Mouse (Mus musculus) spleen, postnatal 14 days (tissue): ENCODE data around the gene Gm10803.
"Not testable (repeated sequence)": the region's sequence is repeated elsewhere in the genome, so short reads cannot be mapped to it uniquely, and the experiment has no call there.

Source experiments
- DNase-seq, 2 experiments: peaks; one replicate each; pipeline ENCODE4 v3.0.0; 2021 to 2022; ENCODE audit warnings: low spot score in 2 of 2

The Gm10803 gene

GRCm38 (mm10) chr2:93560268-93560667 lies at the start of gene Gm10803:
TSS of gene Gm10803 (plus strand) at chr2:93560568.
- DNase-seq = not testable (repeated sequence)

- no peak for DNase-seq
These were observed 49.5 kb upstream of the Gm10803 start for GRCm38 (mm10) chr2:93510839-93511238.

- no peak for DNase-seq
These were observed 48.2 kb upstream of the Gm10803 start for GRCm38 (mm10) chr2:93512130-93512529.

GRCm38 (mm10) chr2:93515246-93515645 lies 45.1 kb upstream of the Gm10803 start:
- no peak for DNase-seq

- DNase-seq = no peak
These were observed 39.3 kb upstream of the Gm10803 start for GRCm38 (mm10) chr2:93521042-93521441.

GRCm38 (mm10) chr2:93521571-93521970 lies 38.8 kb upstream of the Gm10803 start:
- no peak for DNase-seq

GRCm38 (mm10) chr2:93522005-93522404 lies 38.4 kb upstream of the Gm10803 start:
- DNase-seq = no peak

GRCm38 (mm10) chr2:93525033-93525762 lies 35.2 kb upstream of the Gm10803 start:
- DNase-seq = no peak

- no peak for DNase-seq
These were observed 30.8 kb upstream of the Gm10803 start for GRCm38 (mm10) chr2:93529602-93530001.

- no peak for DNase-seq
These were observed 26.5 kb upstream of the Gm10803 start for GRCm38 (mm10) chr2:93533891-93534290.

GRCm38 (mm10) chr2:93537385-93537967 lies 22.9 kb upstream of the Gm10803 start:
- DNase-seq = no peak

GRCm38 (mm10) chr2:93538140-93538539 lies 22.2 kb upstream of the Gm10803 start:
- DNase-seq = no peak

- no peak for DNase-seq
These were observed 18.6 kb upstream of the Gm10803 start for GRCm38 (mm10) chr2:93541771-93542170.

- DNase-seq = no peak
These were observed 7.5 kb upstream of the Gm10803 start for GRCm38 (mm10) chr2:93552676-93553521.

- no peak for DNase-seq
These were observed 6.5 kb upstream of the Gm10803 start for GRCm38 (mm10) chr2:93553905-93554304.

- DNase-seq = no peak
These were observed 5.3 kb downstream of the Gm10803 start for GRCm38 (mm10) chr2:93565647-93566046.

- no peak for DNase-seq
These were observed 7.3 kb downstream of the Gm10803 start for GRCm38 (mm10) chr2:93567675-93568074.

- DNase-seq = no peak
These were observed 12.2 kb downstream of the Gm10803 start for GRCm38 (mm10) chr2:93572565-93572964.

GRCm38 (mm10) chr2:93581271-93581670 lies 20.9 kb downstream of the Gm10803 start:
- DNase-seq = no peak

- DNase-seq = no peak
These were observed 25.5 kb downstream of the Gm10803 start for GRCm38 (mm10) chr2:93585821-93586220.

GRCm38 (mm10) chr2:93587446-93587845 lies 27.1 kb downstream of the Gm10803 start:
- DNase-seq = no peak

- DNase-seq = no peak
These were observed 29.5 kb downstream of the Gm10803 start for GRCm38 (mm10) chr2:93589875-93590274.

GRCm38 (mm10) chr2:93591706-93592105 lies 31.3 kb downstream of the Gm10803 start:
- DNase-seq = no peak
